In the genomic region with DNA sequence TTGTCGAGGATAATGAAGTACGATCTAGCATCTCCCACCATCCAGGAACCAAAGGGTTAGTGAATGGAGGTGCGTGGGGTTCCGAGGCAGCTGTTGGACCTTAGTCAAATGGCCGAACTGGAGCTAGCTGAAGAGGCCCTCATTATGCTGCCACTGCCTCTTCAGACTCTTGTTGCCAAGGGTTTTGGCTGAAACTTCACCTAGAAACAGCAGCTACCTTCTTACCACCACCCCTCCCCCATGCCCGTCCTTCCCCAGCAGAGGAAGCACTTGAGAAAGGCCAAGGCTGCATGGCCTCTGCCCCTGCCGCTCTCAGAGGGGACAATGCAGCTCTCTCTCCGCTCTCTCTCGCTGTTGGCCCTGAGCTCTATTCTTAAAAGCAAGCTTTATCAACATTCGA, we compare ENCODE assay signal across 13 mouse cellular contexts.
DNase-seq lines count a peak whose midpoint lies in the region; TF ChIP-seq lines count a peak whose summit lies in the region.
"Had no signal": no experiment of that assay in that cellular context is flagged by ENCODE, and none has a peak within 500 bp of the region (broad histone marks: within the 10 kb centered on the region; RNA-seq: fewer than 3 reads in every experiment).

No protein-coding gene starts in this region.

- intact Hi-C loops in left cerebral cortex, postnatal 4 days (cut with DNase I) = no loop called here

- no peak for TF ChIP-seq CTCF in olfactory bulb, adult 2 months (IDR thresholded peaks at IDR 0.05; ENCODE audit: insufficient read depth, low read depth, low read length)

- H3K27ac ChIP-seq in olfactory bulb, adult 2 months (ENCODE audit: insufficient read depth, low read depth, low read length) = 0 out of 2 replicates have a peak overlapping the region, but pooled peaks have one; percentile 14
- H3K27ac ChIP-seq: gastrocnemius, adult 2 months; hindbrain, embryonic 13.5 days; liver, embryonic 14.5 days had no signal

- WGBS in olfactory bulb, adult 2 months = 45% methylated on average over 10 of the region's 10 CpGs

- TF ChIP-seq POLR2A in olfactory bulb, adult 2 months (IDR thresholded peaks at IDR 0.05; ENCODE audit: insufficient read depth, low read depth, low read length) = no peak

- peaks cover 11% of the 10 kb centered on the region for H3K4me1 ChIP-seq in olfactory bulb, adult 2 months (ENCODE audit: control insufficient read depth, insufficient read depth, low read length)

- DNase-seq in frontal cortex, postnatal 14 days (ENCODE audit: low spot score in 2 of 2) = peak; percentile 13 to 16
- DNase-seq in frontal cortex, postnatal 10 days (ENCODE audit: low spot score in 2 of 2) = no peak
- peak; percentile 57 to 60 for DNase-seq in right cerebral cortex, postnatal 10 days (ENCODE audit: low spot score in 2 of 2)
- DNase-seq in right cerebral cortex, postnatal 36 days (ENCODE audit: low spot score in 2 of 2) = no peak
- peak; percentile 7 for DNase-seq in left cerebral cortex, postnatal 4 days
- DNase-seq in thymus, postnatal 25 days = no peak
- DNase-seq in adrenal gland, adult 8-10 months = no peak
- DNase-seq: cerebellum, postnatal 25 days; gastrocnemius, adult 2 months; thymus, postnatal 4 days had no signal

- H3K4me3 ChIP-seq in olfactory bulb, adult 2 months (ENCODE audit: insufficient read depth, low read depth, low read length) = no peak overlapping the region
- H3K4me3 ChIP-seq: gastrocnemius, adult 2 months; hindbrain, embryonic 13.5 days had no signal

Comparison
In these comparisons a context has a peak if more than half of its experiments do, and no peak if none do; other contexts are left out.
1. DNase-seq: peak in frontal cortex, postnatal 14 days (2 of 2), right cerebral cortex, postnatal 10 days (2 of 2) and left cerebral cortex, postnatal 4 days (single experiment); none in frontal cortex, postnatal 10 days (0 of 2), right cerebral cortex, postnatal 36 days (0 of 2), thymus, postnatal 25 days (single experiment) and adrenal gland, adult 8-10 months (single experiment).